Mouse (Mus musculus): ENCODE measurements around the gene Palm2.

DNA sequence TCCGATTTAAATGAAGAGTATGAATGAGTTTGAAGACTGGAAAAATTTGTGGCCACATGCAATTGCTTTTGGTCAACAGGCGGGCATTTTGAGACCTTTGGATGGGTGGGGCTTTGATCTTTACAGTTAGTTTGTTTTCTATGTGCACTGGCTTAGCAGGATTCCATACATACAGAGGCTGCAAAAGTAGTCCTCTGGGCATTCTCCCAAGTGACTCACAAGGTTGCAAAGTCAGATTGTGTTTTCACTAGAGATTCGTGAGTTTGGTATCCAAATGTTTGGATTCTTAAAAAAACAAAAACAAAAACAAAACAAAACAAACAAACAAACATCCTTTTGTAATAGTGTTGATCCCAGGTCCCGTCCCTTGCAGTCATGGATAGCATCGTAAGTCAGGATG, 141.6 kb downstream of the Palm2 start:
- no peak for TF ChIP-seq CTCF (conservative IDR thresholded peaks at IDR 0.05; ENCODE audit: low read length)
- TF ChIP-seq NANOG (IDR thresholded peaks at IDR 0.05; ENCODE audit: borderline replicate concordance, low read length), result no peak
- TF ChIP-seq POU5F1 (IDR thresholded peaks at IDR 0.05; ENCODE audit: borderline replicate concordance, low read length), result no peak

Measured in E14TG2a.4 (cell line).